Mouse (Mus musculus) cerebellum, adult 2 months (tissue): ENCODE results near the gene Il27ra.

Experiments used
- CTCF ChIP-seq: fragments of 200-500 bp; IDR thresholded peaks from 2 replicates; pipeline ENCODE4 v1.5.1; 2011; ENCODE audit warnings: low read depth, mild to moderate bottlenecking, control low read depth, low read length, moderate library complexity, borderline replicate concordance; ENCODE audit not compliant: insufficient read depth
- POLR2A ChIP-seq: fragments of 200-500 bp; IDR thresholded peaks from 2 replicates; pipeline ENCODE4 v1.6.1; 2011; ENCODE audit warnings: low read length, control low read depth, borderline replicate concordance; ENCODE audit not compliant: insufficient read depth

DNA sequence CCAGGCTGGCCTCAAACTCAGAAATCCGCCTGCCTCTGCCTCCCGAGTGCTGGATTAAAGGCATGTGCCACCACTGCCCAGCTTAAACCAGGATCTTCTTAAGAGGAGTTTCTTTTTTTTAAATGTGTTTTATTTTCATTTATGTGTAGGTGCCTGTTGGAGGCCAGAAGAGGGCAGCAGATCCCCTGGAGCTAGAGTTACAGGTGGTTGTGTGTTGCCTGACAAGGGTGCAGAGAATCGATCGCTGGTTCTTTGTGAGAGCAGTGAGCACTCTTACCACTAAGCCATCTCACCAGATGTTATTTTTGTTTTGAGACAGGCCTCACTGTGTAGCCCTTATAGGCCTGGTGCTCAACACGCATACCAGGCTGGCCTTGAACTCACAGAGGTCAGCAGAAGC is 26.6 kb downstream of the Il27ra start:
- TF ChIP-seq CTCF = no peak
- TF ChIP-seq POLR2A = no peak
